Mouse (Mus musculus) layer of hippocampus, adult 8-10 months (tissue): ENCODE data around the gene Fam209. TPM values are rescaled to one million over a fixed set of nuclear protein-coding genes. Genes with fewer than 3 reads are reported as not detected.

Experiments
- DNase-seq, 2 experiments: peaks; one replicate each; pipeline ENCODE4 v3.0.0; 2022; ENCODE audit warnings: low spot score in 2 of 2
- total RNA-seq, 4 experiments: library from RNA; stranded (reverse); gene quantifications; 2 replicates each; pipeline ENCODE4 v1.2.4; 2022

The Fam209 gene
- under 1 TPM in 1 of 4 experiments, not detected in 3; 0.50 TPM for total RNA-seq

DNA sequence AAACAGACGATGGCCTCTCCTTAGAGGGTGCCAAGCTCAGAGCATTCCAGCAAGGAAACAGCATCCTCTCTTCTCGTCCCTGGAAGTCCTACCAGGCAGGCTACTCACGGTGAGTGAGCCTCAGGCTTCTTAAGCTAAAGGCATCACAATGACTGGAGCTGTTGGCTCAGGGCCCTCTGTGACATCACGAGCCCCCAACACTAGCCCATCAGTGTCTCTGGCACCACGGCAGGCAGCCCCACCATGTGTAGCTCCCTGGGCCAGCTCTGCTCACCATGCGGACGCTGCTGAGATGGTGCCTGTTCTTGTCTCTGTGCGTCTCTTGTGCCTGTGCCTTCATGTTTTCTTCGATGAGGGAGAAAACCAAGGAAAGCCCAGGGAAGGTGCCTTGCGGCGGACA lies at the start of gene Fam209:
Gene Fam209 (plus strand): TSS at position 203 of the 400 bp plus-strand sequence.
- no peak for DNase-seq

- no peak for DNase-seq
Observed at GRCm38 (mm10) chr2:172430609-172431008, 41.7 kb upstream of the Fam209 start.

- no peak for DNase-seq
Observed at GRCm38 (mm10) chr2:172433746-172434145, 38.6 kb upstream of the Fam209 start.

DNA sequence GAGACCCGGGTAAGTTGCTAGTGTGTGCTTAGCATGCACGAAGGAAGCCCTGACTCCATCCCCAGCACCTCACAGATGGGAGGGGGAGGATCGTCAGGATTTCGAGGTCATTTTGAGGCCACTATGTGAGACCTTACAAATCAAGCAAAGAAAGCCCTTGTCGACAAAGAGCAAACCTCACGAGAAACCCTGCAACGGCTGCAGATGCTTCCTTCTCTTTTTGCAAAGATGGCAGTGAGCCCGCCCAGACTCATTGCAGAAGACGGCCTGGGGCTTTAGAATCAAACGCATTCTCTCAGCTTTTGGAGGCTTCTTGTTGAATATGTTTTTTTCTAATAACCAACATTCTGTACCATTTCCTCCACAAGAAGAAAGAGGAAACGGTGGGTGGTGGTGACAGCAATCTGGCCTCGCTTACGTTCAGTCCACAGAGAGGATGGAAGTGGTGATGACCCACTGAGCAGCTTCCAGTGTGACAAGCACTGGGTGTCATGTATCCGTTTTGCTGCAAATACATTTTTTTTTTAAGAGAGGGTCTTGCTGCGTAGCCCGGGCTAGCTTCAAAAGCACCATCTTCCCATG lies 34.9 kb upstream of the Fam209 start:
- DNase-seq, result no peak

- peak; percentile 99 for DNase-seq
Observed at GRCm38 (mm10) chr2:172439843-172440639, 32.3 kb upstream of the Fam209 start, which contains the start of gene Rtf2. Gene Rtf2 (plus strand): TSS chr2:172440556.

DNA sequence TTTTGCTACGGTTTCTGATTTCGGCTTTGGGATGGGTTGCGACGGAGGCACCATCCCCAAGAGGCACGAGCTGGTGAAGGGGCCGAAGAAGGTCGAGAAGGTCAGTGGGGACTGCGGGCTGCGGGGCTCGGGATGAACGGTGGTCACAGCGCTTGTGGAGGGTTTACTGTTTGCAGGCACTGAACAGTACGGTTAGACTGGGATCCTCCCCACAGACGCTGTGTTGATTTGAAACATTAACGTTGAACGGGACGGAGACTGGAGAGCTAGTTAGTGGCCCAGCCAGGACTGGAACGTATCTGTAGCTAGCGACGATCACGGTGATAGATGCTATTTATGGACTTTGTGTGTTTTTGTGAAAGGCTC lies 31.7 kb upstream of the Fam209 start:
- DNase-seq, result no peak

DNA sequence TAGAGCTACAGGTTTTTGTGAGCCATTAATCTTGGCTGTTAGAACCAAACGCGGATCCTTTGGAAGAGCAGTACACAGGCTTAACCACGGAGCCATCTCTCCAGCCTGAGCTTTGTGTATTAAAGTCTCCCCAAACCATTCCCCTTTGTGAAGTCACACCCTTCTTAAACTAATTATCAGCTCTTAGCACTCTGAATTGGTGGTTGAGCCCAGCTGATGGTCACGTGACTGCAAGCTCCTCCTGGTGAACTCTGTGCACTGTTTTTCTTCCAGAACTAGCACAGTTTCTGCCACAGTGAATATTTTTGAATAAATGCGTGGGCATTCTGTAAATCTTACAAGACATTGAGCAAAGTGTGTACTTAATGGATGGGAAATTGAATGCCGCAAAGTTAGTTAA lies 31.1 kb upstream of the Fam209 start:
- no peak for DNase-seq

DNA sequence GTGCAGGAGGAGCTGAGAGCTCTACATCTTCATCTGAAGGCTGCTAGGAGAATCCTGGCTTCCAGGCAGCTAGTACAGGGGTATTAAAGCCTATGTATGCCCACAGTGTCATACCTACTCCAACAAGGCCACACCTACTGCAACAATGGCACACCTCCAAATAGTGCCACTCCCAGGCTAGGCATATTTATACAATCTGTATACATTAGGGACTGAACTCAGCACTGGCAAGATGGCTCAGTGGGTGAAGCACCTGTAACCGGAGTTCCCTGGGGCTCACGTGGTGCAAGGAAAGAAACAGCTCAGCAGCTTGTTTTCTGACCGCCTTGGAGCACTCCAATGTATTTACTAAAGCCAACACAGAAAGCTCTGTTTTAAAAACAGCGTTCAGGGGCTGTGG lies 26.7 kb upstream of the Fam209 start:
- DNase-seq, result no peak

GRCm38 (mm10) chr2:172447317-172447716 lies 25.0 kb upstream of the Fam209 start:
- no peak for DNase-seq

- no peak for DNase-seq
Observed at GRCm38 (mm10) chr2:172448329-172448728, 24.0 kb upstream of the Fam209 start.

DNA sequence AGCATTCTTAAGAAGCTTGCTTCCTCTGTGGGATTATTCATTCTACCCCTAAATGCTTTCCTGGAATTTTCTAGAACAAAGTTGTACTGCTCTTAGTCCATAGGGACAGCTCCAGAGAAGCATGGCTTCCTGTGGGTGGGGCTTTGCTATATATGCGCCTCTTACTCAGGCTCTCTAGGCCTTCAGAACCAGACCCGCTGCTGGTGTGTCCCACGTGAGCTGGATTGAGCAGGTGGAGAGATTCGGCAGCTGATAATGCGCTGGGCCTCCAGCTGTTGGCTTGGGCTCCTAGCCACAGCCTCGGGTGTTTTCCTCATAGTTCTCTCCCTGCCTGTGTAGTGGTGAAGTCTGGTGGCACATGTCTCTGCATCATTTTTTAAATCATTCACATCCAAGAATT lies 21.7 kb upstream of the Fam209 start:
- DNase-seq, result no peak

DNA sequence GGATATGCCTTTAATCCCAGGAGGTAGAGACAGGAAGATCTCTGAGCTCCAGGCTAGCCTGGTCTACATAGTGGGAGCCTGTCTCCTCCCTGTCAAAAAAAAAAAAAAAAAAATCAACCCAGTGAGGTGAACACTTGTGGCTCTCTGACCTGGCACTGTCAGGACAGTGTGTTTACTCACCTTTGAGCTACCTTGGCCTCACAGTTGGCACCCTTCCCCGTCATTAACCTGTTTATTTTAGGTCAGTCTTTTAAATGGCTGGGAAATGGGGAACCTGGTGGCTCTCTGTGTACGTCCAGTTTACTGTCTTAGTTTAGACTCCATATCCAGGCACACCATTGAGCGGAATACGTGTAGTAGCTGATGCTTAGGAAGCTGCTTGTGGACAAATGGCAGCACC lies 20.3 kb upstream of the Fam209 start:
- no peak for DNase-seq

- no peak for DNase-seq
Observed at GRCm38 (mm10) chr2:172452458-172452857, 19.9 kb upstream of the Fam209 start.

DNA sequence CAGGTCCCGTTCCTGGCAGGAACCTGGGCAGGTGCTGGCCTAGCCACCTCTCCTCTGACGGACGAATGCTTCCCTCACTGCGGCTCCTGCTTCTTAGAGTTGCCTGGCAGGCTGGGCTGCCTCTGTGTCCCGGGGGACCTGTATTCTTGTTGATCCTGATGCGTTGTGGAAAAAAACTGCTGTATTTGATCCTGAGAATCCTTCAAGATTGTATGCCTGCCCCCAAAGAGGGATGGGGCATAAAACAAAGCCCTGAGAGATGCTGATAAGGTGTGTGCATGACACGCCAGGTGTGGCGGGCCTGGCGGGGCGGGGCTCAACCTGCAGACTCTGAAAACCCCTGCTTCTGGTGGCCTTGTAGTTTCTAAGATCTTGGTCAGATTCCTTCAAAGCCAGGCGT lies 13.8 kb upstream of the Fam209 start, which contains the start of gene Gcnt7:
Gene Gcnt7 (minus strand): TSS at position 101 of the 400 bp plus-strand sequence.
- no peak for DNase-seq

- DNase-seq, result no peak
Observed at GRCm38 (mm10) chr2:172460647-172461046, 11.7 kb upstream of the Fam209 start.

DNA sequence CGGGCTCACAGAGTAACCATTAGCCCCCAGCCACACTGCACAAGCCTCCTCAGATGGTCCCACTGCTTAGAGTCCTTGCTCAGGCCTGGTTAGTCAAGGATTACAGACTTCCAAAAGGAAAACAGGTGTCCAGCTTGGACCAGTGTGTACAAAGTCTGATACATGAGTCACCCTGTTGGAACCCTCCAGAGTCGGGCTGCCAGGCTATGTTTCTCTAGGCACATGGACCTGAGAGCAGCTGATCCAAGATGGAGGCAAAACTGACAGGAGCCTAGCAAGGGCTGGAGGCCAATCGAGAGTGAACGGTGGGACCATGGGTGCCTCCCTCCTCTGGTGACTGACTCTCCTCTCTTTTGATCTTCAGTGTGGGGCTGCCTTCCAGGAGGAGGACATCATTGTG lies 9.5 kb upstream of the Fam209 start:
- no peak for DNase-seq

DNA sequence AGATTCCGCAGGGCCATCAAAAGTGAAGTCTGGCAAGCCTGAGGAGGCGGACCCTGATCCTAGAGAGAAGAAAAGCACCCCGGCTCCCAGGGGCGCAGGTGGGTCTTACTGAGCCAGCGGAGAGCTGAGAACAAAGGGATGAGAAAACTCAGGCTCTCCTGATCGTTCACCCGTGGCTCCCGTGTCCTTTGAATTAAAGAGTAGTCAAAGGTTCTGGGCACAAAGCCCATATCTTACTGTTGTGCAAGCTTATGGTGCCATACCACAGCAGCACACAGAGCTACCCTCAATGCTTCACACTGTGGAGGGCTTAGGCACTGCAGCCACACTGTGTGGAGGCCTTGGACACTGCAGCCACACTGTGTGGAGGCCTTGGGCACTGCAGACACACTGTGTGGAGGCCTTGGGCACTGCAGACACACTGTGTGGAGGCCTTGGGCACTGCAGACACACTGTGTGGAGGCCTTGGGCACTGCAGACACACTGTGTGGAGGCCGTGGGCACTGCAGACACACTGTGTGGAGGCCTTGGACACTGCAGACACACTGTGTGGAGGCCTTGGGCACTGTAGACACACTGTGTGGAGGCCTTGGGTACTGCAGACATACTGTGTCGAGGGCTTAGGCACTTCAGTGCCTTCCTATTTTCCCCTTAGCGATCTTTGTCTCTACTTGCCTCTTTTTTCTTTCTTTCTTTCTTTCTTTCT lies 5.7 kb upstream of the Fam209 start:
- no peak for DNase-seq

- no peak for DNase-seq
Observed at GRCm38 (mm10) chr2:172467206-172467605, 5.1 kb upstream of the Fam209 start.

DNA sequence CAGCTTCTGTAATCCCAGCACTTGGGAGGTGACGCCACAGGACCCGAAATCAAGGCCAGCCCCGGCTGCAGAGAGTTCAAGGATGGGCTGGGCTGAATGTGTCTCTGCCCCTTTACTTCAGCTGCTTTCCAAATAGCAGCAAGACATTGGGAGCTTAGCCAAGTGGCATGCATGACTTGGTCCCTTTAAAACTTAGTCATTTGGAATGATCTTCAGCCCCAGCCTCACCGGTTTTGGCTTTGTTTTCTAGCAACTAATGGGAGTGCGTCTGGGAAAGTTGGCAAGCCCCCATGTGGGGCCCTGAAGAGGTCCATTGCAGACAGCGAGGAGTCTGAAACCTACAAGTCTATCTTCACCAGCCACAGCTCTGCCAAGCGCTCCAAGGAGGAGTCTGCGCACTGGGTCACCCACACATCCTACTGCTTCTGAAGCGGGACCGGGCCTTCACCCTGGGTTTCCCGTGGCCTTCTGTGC lies 3.9 kb upstream of the Fam209 start:
- DNase-seq, result no peak

GRCm38 (mm10) chr2:172473591-172473990 lies 1.3 kb downstream of the Fam209 start:
- DNase-seq, result no peak

GRCm38 (mm10) chr2:172474970-172475369 lies 2.6 kb downstream of the Fam209 start:
- DNase-seq, result no peak

GRCm38 (mm10) chr2:172476707-172477260 lies 4.5 kb downstream of the Fam209 start:
- no peak for DNase-seq
